Mouse (Mus musculus) urinary bladder, postnatal 25 days (tissue): ENCODE results near the gene Myo1b.

Experiments
- DNase-seq: peaks from one replicate; pipeline ENCODE4 v3.0.0; 2022; ENCODE audit warnings: low spot score

The Myo1b gene

GRCm38 (mm10) chr1:51719897-51720673 lies 195.8 kb downstream of the Myo1b start:
- no peak for DNase-seq

GRCm38 (mm10) chr1:51710831-51711230 lies 205.0 kb downstream of the Myo1b start:
- DNase-seq, result no peak

DNA sequence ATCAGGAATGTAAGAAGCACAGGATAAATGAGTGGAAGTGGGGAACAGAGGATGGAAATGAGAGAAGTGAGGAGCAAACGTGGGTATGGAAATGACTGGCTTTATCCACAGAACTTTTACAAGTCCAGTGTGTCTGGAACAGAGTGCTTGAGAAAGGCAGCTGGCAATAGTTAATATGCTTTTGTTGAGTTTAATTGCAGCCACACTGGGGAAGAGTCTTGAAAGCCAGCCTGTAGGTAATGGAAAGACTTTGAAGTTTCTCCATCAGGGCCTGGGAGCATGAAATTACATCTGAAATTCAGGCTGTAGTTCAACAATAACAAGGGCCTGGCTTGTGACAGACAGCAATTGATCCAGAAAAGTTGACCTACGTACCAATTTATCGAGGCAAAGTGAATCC lies 209.8 kb downstream of the Myo1b start:
- no peak for DNase-seq

DNA sequence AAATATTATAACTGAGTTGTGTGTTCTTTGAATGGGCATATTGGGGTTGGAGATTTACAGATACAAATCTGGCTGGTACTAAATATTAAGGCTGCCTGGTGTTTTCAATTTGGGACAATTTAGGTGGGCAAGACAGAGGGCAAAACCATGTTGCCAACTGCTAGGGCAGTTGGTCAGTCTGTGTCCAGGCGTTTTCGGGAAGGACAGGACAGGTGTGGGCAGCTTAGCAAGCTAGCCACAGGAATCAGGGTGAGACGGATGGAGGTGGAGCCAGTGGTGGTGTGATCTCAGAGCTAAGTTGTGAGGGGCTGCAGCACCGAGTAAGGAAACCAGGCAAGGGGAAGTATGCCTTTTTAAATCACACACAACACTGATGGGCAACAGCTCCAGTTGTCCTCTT lies 211.3 kb downstream of the Myo1b start:
- no peak for DNase-seq
